ENCODE assay signal across 23 mouse cellular contexts in the genomic region with DNA sequence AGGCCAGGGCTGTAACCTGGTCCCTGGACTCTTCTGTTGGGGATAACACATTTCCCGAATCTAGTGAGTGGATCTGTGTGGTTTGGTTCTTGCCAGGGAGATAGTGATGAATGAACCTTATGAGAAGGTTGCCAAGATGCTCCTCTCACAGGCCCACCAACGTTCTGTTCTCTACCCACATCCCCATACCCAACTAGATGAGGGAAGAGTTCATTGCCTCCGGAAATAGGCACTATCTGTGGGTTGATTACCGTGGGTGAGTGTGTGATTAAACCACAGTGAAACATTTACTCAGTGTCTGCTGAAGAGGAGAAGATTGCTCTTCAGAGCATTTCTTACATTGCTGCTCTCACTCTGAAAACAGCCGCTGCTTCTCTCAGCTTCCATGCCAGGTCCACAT.
DNase-seq lines count a peak whose midpoint lies in the region; ATAC-seq and TF ChIP-seq lines count a peak whose summit lies in the region.
"Had no signal": no experiment of that assay in that cellular context is flagged by ENCODE, and none has a peak within 500 bp of the region (broad histone marks: within the 10 kb centered on the region; RNA-seq: fewer than 3 reads in every experiment).

No protein-coding gene starts in this region.

- no peak overlapping the region for H3K4me2 ChIP-seq in lung, postnatal 0 days (replicated peaks; ENCODE audit: low read depth, low read length)
- H3K4me2 ChIP-seq: heart, embryonic 15.5 days; hindbrain, embryonic 13.5 days; liver, embryonic 15.5 days; lung, embryonic 15.5 days; midbrain, embryonic 12.5 days had no signal

- no peaks in the 10 kb centered on the region for H3K27me3 ChIP-seq in midbrain, embryonic 10.5 days (ENCODE audit: low read depth, poor library complexity, severe bottlenecking)
- H3K27me3 ChIP-seq in lung, postnatal 0 days (replicated peaks; ENCODE audit: insufficient read depth, low read length): no peaks in the 10 kb centered on the region
- H3K27me3 ChIP-seq: heart, embryonic 15.5 days; hindbrain, embryonic 13.5 days; liver, embryonic 15.5 days; lung, embryonic 15.5 days; midbrain, embryonic 12.5 days had no signal

- H3K9ac ChIP-seq in lung, postnatal 0 days (replicated peaks; ENCODE audit: low read depth): no peak overlapping the region
- H3K9ac ChIP-seq: heart, embryonic 15.5 days; hindbrain, embryonic 13.5 days; liver, embryonic 15.5 days; lung, embryonic 15.5 days; midbrain, embryonic 12.5 days had no signal

- peak; percentile 4 to 40 for DNase-seq in layer of hippocampus, adult 18-20 months (ENCODE audit: low spot score in 2 of 2)
- no peak for DNase-seq in layer of hippocampus, postnatal 10 days (ENCODE audit: low spot score in 2 of 2)
- DNase-seq in right cerebral cortex, adult 2 months (ENCODE audit: low spot score in 2 of 2): peak; percentile 53 to 57
- no peak for DNase-seq in right cerebral cortex, postnatal 10 days (ENCODE audit: low spot score in 2 of 2)
- DNase-seq in left cerebral cortex, postnatal 36 days (ENCODE audit: low spot score in 2 of 2): peak; percentile 9 to 34
- DNase-seq in midbrain, embryonic 10.5 days (ENCODE audit: low spot score): no peak
- DNase-seq in lung, postnatal 0 days (ENCODE audit: low spot score): no peak
- DNase-seq: adrenal gland, postnatal 25 days; cerebellum, adult 11 months; cerebellum, adult 9-11 months; heart, postnatal 36 days; kidney, adult 11 months; liver had no signal

- H3K9me3 ChIP-seq in midbrain, embryonic 10.5 days (replicated peaks): no peaks in the 10 kb centered on the region
- H3K9me3 ChIP-seq in lung, postnatal 0 days (ENCODE audit: low read length): no peaks in the 10 kb centered on the region
- H3K9me3 ChIP-seq: embryonic facial prominence, embryonic 10.5 days; heart, embryonic 15.5 days; hindbrain, embryonic 13.5 days; limb, embryonic 10.5 days; liver, embryonic 15.5 days; lung, embryonic 15.5 days; midbrain, embryonic 12.5 days had no signal

- no peak for TF ChIP-seq CTCF in lung, postnatal 0 days (IDR thresholded peaks at IDR 0.05)

- no peak for ATAC-seq in lung, postnatal 0 days
- ATAC-seq: forebrain, embryonic 16.5 days had no signal

- H3K27ac ChIP-seq in midbrain, embryonic 10.5 days (replicated peaks): no peak overlapping the region
- H3K27ac ChIP-seq in lung, postnatal 0 days (ENCODE audit: low read length): no peak overlapping the region
- H3K27ac ChIP-seq: embryonic facial prominence, embryonic 10.5 days; heart, embryonic 15.5 days; hindbrain, embryonic 13.5 days; limb, embryonic 10.5 days; liver, embryonic 15.5 days; lung, embryonic 15.5 days; macrophage; midbrain, embryonic 12.5 days; stomach, postnatal 0 days had no signal

- no peaks in the 10 kb centered on the region for H3K36me3 ChIP-seq in midbrain, embryonic 10.5 days
- no peaks in the 10 kb centered on the region for H3K36me3 ChIP-seq in lung, postnatal 0 days (ENCODE audit: insufficient read depth, low read length)
- H3K36me3 ChIP-seq: embryonic facial prominence, embryonic 10.5 days; heart, embryonic 15.5 days; hindbrain, embryonic 13.5 days; limb, embryonic 10.5 days; liver, embryonic 15.5 days; lung, embryonic 15.5 days; midbrain, embryonic 12.5 days had no signal

- H3K4me3 ChIP-seq in midbrain, embryonic 10.5 days: no peak overlapping the region
- no peak overlapping the region for H3K4me3 ChIP-seq in lung, postnatal 0 days (ENCODE audit: low read depth, low read length)
- H3K4me3 ChIP-seq: embryonic facial prominence, embryonic 10.5 days; heart, embryonic 15.5 days; hindbrain, embryonic 13.5 days; limb, embryonic 10.5 days; liver, embryonic 15.5 days; lung, embryonic 15.5 days; midbrain, embryonic 12.5 days had no signal

- no peaks in the 10 kb centered on the region for H3K4me1 ChIP-seq in midbrain, embryonic 10.5 days
- no peaks in the 10 kb centered on the region for H3K4me1 ChIP-seq in lung, postnatal 0 days (ENCODE audit: insufficient read depth, low read depth, low read length)
- H3K4me1 ChIP-seq: embryonic facial prominence, embryonic 10.5 days; heart, embryonic 15.5 days; hindbrain, embryonic 13.5 days; limb, embryonic 10.5 days; liver, embryonic 15.5 days; lung, embryonic 15.5 days; midbrain, embryonic 12.5 days had no signal

- intact Hi-C loops in left cerebral cortex, postnatal 36 days (cut with DNase I): no loop called here

- 90% methylated on average over 5 of the region's 5 CpGs for WGBS in midbrain, embryonic 10.5 days
- 68% methylated on average over 5 of the region's 5 CpGs for whole genome bisulfite sequencing in lung, postnatal 0 days

- no peak for TF ChIP-seq EP300 in lung, postnatal 0 days (IDR thresholded peaks at IDR 0.05)

Comparison
In these comparisons a context has a peak if more than half of its experiments do, and no peak if none do; other contexts are left out.
1. DNase-seq: peak in layer of hippocampus, adult 18-20 months (2 of 2), right cerebral cortex, adult 2 months (2 of 2) and left cerebral cortex, postnatal 36 days (2 of 2); none in layer of hippocampus, postnatal 10 days (0 of 2), right cerebral cortex, postnatal 10 days (0 of 2), midbrain, embryonic 10.5 days (single experiment) and lung, postnatal 0 days (single experiment).